8 mouse cellular contexts compared by ENCODE assay signal in genomic region chr10:59974191-59974664, GRCm38 (mm10). TPM values are rescaled to one million over a fixed set of nuclear protein-coding genes. Genes with fewer than 3 reads are reported as not detected.
DNase-seq lines count a peak whose midpoint lies in the region; ATAC-seq and TF ChIP-seq lines count a peak whose summit lies in the region.

No protein-coding gene starts in this region.

- no peak for TF ChIP-seq CTCF in MEL (IDR thresholded peaks at IDR 0.05 in 2 of 3, conservative IDR thresholded peaks at IDR 0.05 in 1 of 3; ENCODE audit: control insufficient read depth in 1 of 3, insufficient read depth in 1 of 3, low read depth in 2 of 3, low read length in 3 of 3, poor library complexity in 1 of 3, severe bottlenecking in 1 of 3)
- no peak for TF ChIP-seq CTCF in heart, postnatal 0 days (IDR thresholded peaks at IDR 0.05; ENCODE audit: low read depth)
- TF ChIP-seq CTCF in kidney, postnatal 0 days (IDR thresholded peaks at IDR 0.05; ENCODE audit: low read depth): no peak
- no peak for TF ChIP-seq CTCF in spleen, adult 2 months (IDR thresholded peaks at IDR 0.05; ENCODE audit: extremely low read depth, insufficient read depth, insufficient read length, insufficient replicate concordance)

- H3K9me3 ChIP-seq in MEL (replicated peaks; ENCODE audit: insufficient read depth, low read length): no peaks in the 10 kb centered on the region
- H3K9me3 ChIP-seq in embryonic facial prominence, embryonic 12.5 days: no peaks in the 10 kb centered on the region
- H3K9me3 ChIP-seq in heart, postnatal 0 days (replicated peaks; ENCODE audit: control insufficient read depth, low read length): no peaks in the 10 kb centered on the region
- no peaks in the 10 kb centered on the region for H3K9me3 ChIP-seq in kidney, postnatal 0 days (replicated peaks; ENCODE audit: low read length)

- peak overlapping the region; percentile 23 for H3K4me2 ChIP-seq in embryonic facial prominence, embryonic 12.5 days (replicated peaks)
- H3K4me2 ChIP-seq in heart, postnatal 0 days (ENCODE audit: low read depth, low read length): peak overlapping the region; percentile 3; the same call in 1 of the 2 replicates
- no peak overlapping the region for H3K4me2 ChIP-seq in kidney, postnatal 0 days (ENCODE audit: low read length)

- peaks cover 0 to 2% of the 10 kb centered on the region in 2 experiments; a peak in 1 of 4 replicates for H3K27me3 ChIP-seq in MEL (ENCODE audit: control insufficient read depth in 1 of 2, insufficient read depth in 2 of 2, low read length in 2 of 2)
- no peaks in the 10 kb centered on the region for H3K27me3 ChIP-seq in embryonic facial prominence, embryonic 12.5 days
- no peaks in the 10 kb centered on the region for H3K27me3 ChIP-seq in heart, postnatal 0 days (ENCODE audit: control insufficient read depth, insufficient read depth, low read length)
- no peaks in the 10 kb centered on the region for H3K27me3 ChIP-seq in kidney, postnatal 0 days (ENCODE audit: insufficient read depth, low read length)
- no peaks in the 10 kb centered on the region for H3K27me3 ChIP-seq in spleen, adult 2 months (ENCODE audit: control insufficient read depth, insufficient read depth, low read length)

- peak overlapping the region; percentile 61 for H3K9ac ChIP-seq in MEL (ENCODE audit: control insufficient read depth, low read depth, low read length, poor library complexity, severe bottlenecking)
- no peak overlapping the region for H3K9ac ChIP-seq in embryonic facial prominence, embryonic 12.5 days
- H3K9ac ChIP-seq in heart, postnatal 0 days (replicated peaks; ENCODE audit: low read depth, low read length): peak overlapping the region; percentile 15; the same call in 1 of the 2 replicates
- H3K9ac ChIP-seq in kidney, postnatal 0 days (ENCODE audit: low read depth, low read length): no peak overlapping the region

- H3K79me2 ChIP-seq in MEL (ENCODE audit: control insufficient read depth, insufficient read depth, low read length, poor library complexity): no peaks in the 10 kb centered on the region

- peak; percentile 87 for DNase-seq in CD4-positive helper T cell, adult 2 months (ENCODE audit: low read depth, low spot score)
- peak; percentile 31 for DNase-seq in MEL (ENCODE audit: low read depth, low spot score)
- DNase-seq in heart, postnatal 0 days (ENCODE audit: low spot score): peak; percentile 97
- DNase-seq in kidney, postnatal 0 days (ENCODE audit: low spot score): peak; percentile 90
- peak; percentile 64 to 78 for DNase-seq in lung, postnatal 4 days
- DNase-seq in spleen, adult 2 months (ENCODE audit: low read depth in 1 of 2, low spot score in 2 of 2): peak; percentile 64 to 84
- no peak for DNase-seq in yolk sac, embryonic 10.5 days (ENCODE audit: low spot score)

- H3K36me3 ChIP-seq in MEL (ENCODE audit: control insufficient read depth in 1 of 2, insufficient read depth in 2 of 2, low read length in 2 of 2): peaks cover 0 to 28% of the 10 kb centered on the region in 2 experiments; a peak in 2 of 4 replicates
- no peaks in the 10 kb centered on the region for H3K36me3 ChIP-seq in embryonic facial prominence, embryonic 12.5 days
- H3K36me3 ChIP-seq in heart, postnatal 0 days (replicated peaks; ENCODE audit: control insufficient read depth, insufficient read depth, low read length): no peaks in the 10 kb centered on the region
- H3K36me3 ChIP-seq in kidney, postnatal 0 days (ENCODE audit: insufficient read depth, low read length): no peaks in the 10 kb centered on the region
- H3K36me3 ChIP-seq in spleen, adult 2 months (ENCODE audit: control insufficient read depth, insufficient read depth, low read length): no peaks in the 10 kb centered on the region

- H3K4me1 ChIP-seq in MEL (ENCODE audit: control insufficient read depth in 1 of 2, insufficient read depth in 2 of 2, low read length in 2 of 2): peaks cover 20 to 49% of the 10 kb centered on the region in 2 experiments
- H3K4me1 ChIP-seq in embryonic facial prominence, embryonic 12.5 days: peaks cover 36% of the 10 kb centered on the region
- H3K4me1 ChIP-seq in heart, postnatal 0 days (ENCODE audit: control insufficient read depth, insufficient read depth): peaks cover 77% of the 10 kb centered on the region
- H3K4me1 ChIP-seq in kidney, postnatal 0 days (replicated peaks; ENCODE audit: insufficient read depth, low read length): peaks cover 36% of the 10 kb centered on the region
- peaks cover 72% of the 10 kb centered on the region; the same call in 1 of the 2 replicates for H3K4me1 ChIP-seq in spleen, adult 2 months (ENCODE audit: control insufficient read depth, insufficient read depth, insufficient read length)

- H3K4me3 ChIP-seq in MEL (ENCODE audit: control insufficient read depth in 1 of 2, insufficient read depth in 1 of 2, low read depth in 2 of 2, low read length in 2 of 2): no peak overlapping the region
- H3K4me3 ChIP-seq in embryonic facial prominence, embryonic 12.5 days: no peak overlapping the region
- H3K4me3 ChIP-seq in heart, postnatal 0 days (ENCODE audit: low read depth, low read length): no peak overlapping the region
- H3K4me3 ChIP-seq in kidney, postnatal 0 days (replicated peaks; ENCODE audit: low read depth, low read length): no peak overlapping the region
- H3K4me3 ChIP-seq in spleen, adult 2 months (ENCODE audit: extremely low read depth, insufficient read depth, insufficient read length): no peak overlapping the region

- TF ChIP-seq EP300 in MEL (IDR thresholded peaks at IDR 0.05; ENCODE audit: low read depth in 1 of 2, low read length in 2 of 2): no peak
- TF ChIP-seq EP300 in heart, postnatal 0 days (IDR thresholded peaks at IDR 0.05; ENCODE audit: low read depth): peak; percentile 100

- peak overlapping the region; percentile 23 for H3K27ac ChIP-seq in MEL (ENCODE audit: control insufficient read depth, low read depth, low read length)
- peak overlapping the region; percentile 80 for H3K27ac ChIP-seq in embryonic facial prominence, embryonic 12.5 days
- peak overlapping the region; percentile 89 for H3K27ac ChIP-seq in heart, postnatal 0 days (ENCODE audit: low read depth)
- peak overlapping the region; percentile 84 for H3K27ac ChIP-seq in kidney, postnatal 0 days
- H3K27ac ChIP-seq in spleen, adult 2 months (ENCODE audit: insufficient read depth, low read length): peak overlapping the region; percentile 93

- TF ChIP-seq RAD21 in MEL (IDR thresholded peaks at IDR 0.05; ENCODE audit: low read depth, low read length): no peak

- 0 out of 2 replicates have a peak, but pooled peaks have one; percentile 19 for ATAC-seq in embryonic facial prominence, embryonic 12.5 days (ENCODE audit: insufficient number of reproducible peaks, insufficient read depth, low FRiP score, low TSS enrichment)
- ATAC-seq in heart, postnatal 0 days (ENCODE audit: insufficient read depth, low read depth): peak; percentile 71
- ATAC-seq in kidney, postnatal 0 days (replicated peaks; ENCODE audit: low FRiP score, low read depth): peak; percentile 59

- WGBS in embryonic facial prominence, embryonic 12.5 days: 9% methylated on average over 6 of the region's 6 CpGs
- 10% methylated on average over 6 of the region's 6 CpGs for WGBS in heart, postnatal 0 days
- WGBS in kidney, postnatal 0 days: 8% methylated on average over 6 of the region's 6 CpGs
- WGBS in spleen, adult 2 months: 2% methylated on average over 6 of the region's 6 CpGs

- no peak for TF ChIP-seq POLR2A in MEL (IDR thresholded peaks at IDR 0.05; ENCODE audit: control insufficient read depth in 1 of 2, insufficient read depth in 1 of 2, low read depth in 1 of 2, low read length in 2 of 2, poor library complexity in 1 of 2)
- TF ChIP-seq POLR2A in spleen, adult 2 months (IDR thresholded peaks at IDR 0.05; ENCODE audit: low read depth, low read length): peak; percentile 20; the same call in 1 of the 2 replicates

TF ChIP-seq in MEL, 35 proteins besides CTCF, POLR2A, EP300 and RAD21:
- no peak for TF ChIP-seq RCOR1 (IDR thresholded peaks at IDR 0.05; ENCODE audit: low read depth, low read length)
- peak; percentile 24; the same call in 1 of the 2 replicates for TF ChIP-seq NELFE (IDR thresholded peaks at IDR 0.05; ENCODE audit: low read depth, low read length)

RNA-seq across cellular contexts. Expression of gene Ddit4, which starts 22.6 kb away (rescaled TPM):
- total RNA-seq in MEL (2012; rRNA removed): 2.6 and 40.6 TPM in 2 replicates
- polyA plus RNA-seq in MEL (2012; ENCODE audit: insufficient read depth in 1 of 2, insufficient read length in 2 of 2, low read depth in 1 of 2, low replicate concordance in 2 of 2, missing spikeins in 1 of 2): 10 to 100 TPM in 1 of 2 experiments, not detected in 1; 11.6 TPM
- 81.2 and 92.3 TPM in 2 replicates for polyA plus RNA-seq in embryonic facial prominence, embryonic 12.5 days (2016; fragmentation: Nextera tagmentation; extraction: Ambion mirVana)
- total RNA-seq in heart, postnatal 0 days (2014; rRNA removed; ENCODE audit: low replicate concordance): 30.3 and 35.6 TPM in 2 replicates
- 17.0 and 17.4 TPM in 2 replicates for polyA plus RNA-seq in heart, postnatal 0 days (2015; fragmentation: Nextera tagmentation; extraction: Ambion mirVana)
- 23.0 and 24.0 TPM in 2 replicates for polyA plus RNA-seq in kidney, postnatal 0 days (2015; fragmentation: Nextera tagmentation; extraction: Ambion mirVana)
- polyA plus RNA-seq in spleen, adult 2 months (2012; rRNA removed): 152 and 168 TPM in 2 replicates

RNA-seq across cellular contexts. Expression of gene Ascc1, which starts 28.4 kb away (rescaled TPM):
- 17.0 and 17.1 TPM in 2 replicates for total RNA-seq in MEL (2012; rRNA removed)
- 10 to 100 TPM in 1 of 2 experiments, not detected in 1; 37.9 TPM for polyA plus RNA-seq in MEL (2012; ENCODE audit: insufficient read depth in 1 of 2, insufficient read length in 2 of 2, low read depth in 1 of 2, low replicate concordance in 2 of 2, missing spikeins in 1 of 2)
- polyA plus RNA-seq in embryonic facial prominence, embryonic 12.5 days (2016; fragmentation: Nextera tagmentation; extraction: Ambion mirVana): 41.8 and 41.9 TPM in 2 replicates
- 14.0 and 15.7 TPM in 2 replicates for total RNA-seq in heart, postnatal 0 days (2014; rRNA removed; ENCODE audit: low replicate concordance)
- polyA plus RNA-seq in heart, postnatal 0 days (2015; fragmentation: Nextera tagmentation; extraction: Ambion mirVana): 34.6 and 35.8 TPM in 2 replicates
- polyA plus RNA-seq in kidney, postnatal 0 days (2015; fragmentation: Nextera tagmentation; extraction: Ambion mirVana): 57.8 and 64.1 TPM in 2 replicates
- 11.9 and 12.0 TPM in 2 replicates for polyA plus RNA-seq in spleen, adult 2 months (2012; rRNA removed)

RNA-seq across cellular contexts. Expression of gene Anapc16, which starts 28.7 kb away (rescaled TPM):
- total RNA-seq in MEL (2012; rRNA removed): 61.5 and 73.0 TPM in 2 replicates
- polyA plus RNA-seq in MEL (2012; ENCODE audit: insufficient read depth in 1 of 2, insufficient read length in 2 of 2, low read depth in 1 of 2, low replicate concordance in 2 of 2, missing spikeins in 1 of 2): 10 to 100 TPM in 1 of 2 experiments, not detected in 1; 53.7 TPM
- 125 TPM in 2 replicates for polyA plus RNA-seq in embryonic facial prominence, embryonic 12.5 days (2016; fragmentation: Nextera tagmentation; extraction: Ambion mirVana)
- 29.7 and 85.4 TPM in 2 replicates for total RNA-seq in heart, postnatal 0 days (2014; rRNA removed; ENCODE audit: low replicate concordance)
- 104 and 108 TPM in 2 replicates for polyA plus RNA-seq in heart, postnatal 0 days (2015; fragmentation: Nextera tagmentation; extraction: Ambion mirVana)
- 103 and 106 TPM in 2 replicates for polyA plus RNA-seq in kidney, postnatal 0 days (2015; fragmentation: Nextera tagmentation; extraction: Ambion mirVana)
- polyA plus RNA-seq in spleen, adult 2 months (2012; rRNA removed): 55.4 and 62.1 TPM in 2 replicates

Comparison
In these comparisons a context has a peak if more than half of its experiments do, and no peak if none do; other contexts are left out.
1. H3K27ac ChIP-seq: peak in every context shown above with its lines; median percentile 93 in spleen, adult 2 months; 89 in heart, postnatal 0 days; 84 in kidney, postnatal 0 days; 80 in embryonic facial prominence, embryonic 12.5 days; 23 in MEL.
2. H3K9ac ChIP-seq: peak in MEL (single experiment) and heart, postnatal 0 days (single experiment); none in embryonic facial prominence, embryonic 12.5 days (single experiment) and kidney, postnatal 0 days (single experiment).
3. ATAC-seq: peak in every context shown above with its lines; median percentile 71 in heart, postnatal 0 days; 59 in kidney, postnatal 0 days; 19 in embryonic facial prominence, embryonic 12.5 days.